Mouse (Mus musculus) adrenal gland, postnatal 14 days (tissue): Measurements from ENCODE around the gene Mslnl. TPM values are rescaled to one million over a fixed set of nuclear protein-coding genes. Genes with fewer than 3 reads are reported as not detected.
A peak's percentile ranks its signal among the peaks of the same experiment; 100 is the strongest.
"Not testable (repeated sequence)": the region's sequence is repeated elsewhere in the genome, so short reads cannot be mapped to it uniquely, and the experiment has no call there.

Source experiments
- DNase-seq: peaks from one replicate; pipeline ENCODE4 v3.0.0; 2021; ENCODE audit warnings: mixed read lengths
- long read RNA-seq, 2 experiments: library from polyadenylated mRNA; stranded (forward); transcript quantifications; one replicate each; pipeline ENCODE4 v2.0.0; 2021
- total RNA-seq: library from RNA; stranded (reverse); gene quantifications from 2 replicates; pipeline ENCODE4 v1.2.3, GENCODE M21; 2021

Mslnl gene
- not detected in 2 replicates for total RNA-seq
- long read RNA-seq, experiment 1, result 0 reads
- long read RNA-seq, experiment 2, result 0 reads

DNA sequence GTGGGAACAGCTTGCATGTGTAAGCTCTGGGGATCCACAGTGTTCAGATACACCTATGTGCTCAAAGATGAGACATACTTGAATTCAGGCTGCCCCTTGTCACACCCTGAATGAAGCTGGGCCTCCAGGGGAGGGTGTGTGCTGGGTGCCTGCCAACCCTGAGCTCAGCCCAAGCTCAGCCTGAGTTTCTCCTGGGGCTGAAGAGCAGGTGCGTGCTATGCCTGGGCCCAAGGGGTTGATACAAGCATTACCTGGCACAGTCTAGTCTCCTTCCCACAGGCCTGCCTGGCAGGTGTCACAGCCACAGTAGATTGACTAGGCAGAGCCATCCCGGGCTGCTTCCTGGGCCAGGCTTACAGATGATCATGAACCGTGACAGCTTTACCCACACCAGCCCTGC lies at the start of gene Mslnl:
Gene Mslnl, plus strand, starts transcription at position 298 of the 400 bp plus-strand sequence.
- no peak for DNase-seq

DNA sequence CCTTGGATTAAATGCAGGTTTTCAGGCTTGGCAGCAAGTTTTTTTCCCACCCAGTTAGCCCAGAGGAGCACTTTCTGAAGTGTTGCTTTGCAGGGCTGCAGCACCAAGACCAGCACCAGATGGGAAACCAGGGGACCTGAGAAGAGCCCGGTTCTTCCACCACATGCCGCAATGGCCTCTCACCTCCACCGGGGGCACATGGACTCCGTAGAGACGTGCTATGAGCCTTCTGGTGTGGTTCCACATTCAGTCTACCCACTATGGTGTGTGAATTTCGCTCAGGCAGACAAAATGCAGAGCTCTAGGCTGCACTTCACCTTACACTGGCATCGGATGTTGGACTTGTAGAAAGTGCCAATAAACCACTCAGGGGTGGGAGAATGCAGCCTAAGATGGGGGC lies 49.5 kb upstream of the Mslnl start:
- DNase-seq, result no peak

DNA sequence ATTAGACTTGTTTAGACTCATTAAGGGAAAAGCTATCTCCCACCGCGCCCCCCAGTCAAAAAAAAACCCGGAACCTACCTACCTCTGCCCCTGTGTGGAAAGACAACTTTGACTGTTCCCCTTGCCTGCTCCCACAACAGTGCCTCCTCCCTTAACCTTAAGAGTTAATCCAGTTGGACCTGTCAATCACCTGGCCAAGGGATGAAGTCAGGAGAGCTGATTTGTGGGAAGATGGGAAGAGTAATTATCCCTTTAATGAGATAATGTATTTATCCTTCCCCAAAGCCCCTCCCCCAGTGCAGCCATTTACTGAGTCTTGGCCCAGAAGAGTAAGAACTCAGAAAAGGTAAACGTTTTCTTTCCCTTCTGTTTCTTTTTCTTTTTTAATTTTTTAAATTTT lies 46.9 kb upstream of the Mslnl start:
- DNase-seq, result no peak

DNA sequence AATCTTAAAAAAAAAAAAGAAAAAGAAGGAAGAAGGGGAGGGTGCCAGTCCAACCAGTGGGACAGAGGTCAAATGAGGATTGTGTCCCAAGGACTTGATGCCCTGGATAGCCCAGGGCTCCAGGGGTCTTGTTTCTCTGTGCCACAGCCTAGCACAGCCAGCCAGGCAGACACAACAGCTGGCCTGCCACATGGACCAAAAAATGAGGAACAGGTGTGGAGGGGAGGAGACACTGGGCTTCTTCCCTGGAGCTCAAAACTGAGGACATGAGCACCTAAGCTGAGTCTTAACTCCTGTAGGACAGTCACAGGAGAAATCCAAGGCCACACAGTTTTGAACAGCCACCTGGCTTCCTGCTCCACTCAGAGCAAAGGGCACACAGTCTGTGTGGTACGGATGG lies 39.6 kb upstream of the Mslnl start:
- DNase-seq, result no peak

DNA sequence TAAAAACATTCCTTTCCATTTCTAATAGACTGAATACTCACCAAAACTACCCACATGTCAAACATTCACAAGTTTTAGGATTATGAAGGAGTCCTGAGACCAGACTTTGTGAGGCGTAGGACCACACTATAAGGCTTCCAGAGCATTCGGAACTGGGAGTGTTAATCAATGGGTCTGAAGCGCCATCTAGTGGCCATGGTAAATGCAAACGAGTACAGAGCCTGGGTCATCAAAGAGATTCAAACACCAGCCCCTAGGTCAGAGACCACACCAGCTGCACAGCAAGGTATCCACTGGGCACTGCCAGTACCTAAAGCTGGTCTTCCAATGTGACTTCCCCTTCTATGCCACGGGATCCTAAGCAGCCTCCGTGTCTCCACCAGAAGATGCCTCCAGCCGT lies 37.4 kb upstream of the Mslnl start:
- peak; percentile 81 for DNase-seq

DNA sequence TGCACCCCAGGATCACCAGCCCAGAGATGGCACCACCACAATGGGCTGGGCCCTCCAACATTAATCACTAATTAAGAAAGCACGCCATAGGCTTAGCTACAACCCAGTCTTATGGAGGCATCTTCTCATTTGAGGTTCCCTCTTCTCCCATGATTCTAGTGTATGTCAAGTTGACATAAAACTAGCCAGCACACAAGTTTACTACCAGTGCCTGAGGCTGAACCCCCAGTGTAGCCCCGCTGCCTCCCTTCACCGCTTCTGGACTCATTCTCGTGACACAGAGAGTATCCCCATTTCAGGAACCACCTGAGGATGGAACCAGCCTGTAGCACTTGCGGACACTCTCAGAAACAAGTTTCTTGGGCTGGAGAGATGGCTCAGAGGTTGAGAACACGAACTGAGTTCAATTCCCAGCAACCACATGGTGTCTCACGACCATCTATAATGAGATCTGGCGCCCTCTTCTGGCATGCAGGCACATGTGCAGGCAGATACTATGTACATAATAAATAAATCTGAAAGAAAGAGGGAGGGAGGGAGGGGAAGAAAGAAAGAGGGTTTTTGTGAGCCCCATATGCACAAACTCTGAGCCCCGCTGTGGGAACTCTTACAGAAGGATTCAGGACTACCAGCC lies 34.9 kb upstream of the Mslnl start:
- no peak for DNase-seq

DNA sequence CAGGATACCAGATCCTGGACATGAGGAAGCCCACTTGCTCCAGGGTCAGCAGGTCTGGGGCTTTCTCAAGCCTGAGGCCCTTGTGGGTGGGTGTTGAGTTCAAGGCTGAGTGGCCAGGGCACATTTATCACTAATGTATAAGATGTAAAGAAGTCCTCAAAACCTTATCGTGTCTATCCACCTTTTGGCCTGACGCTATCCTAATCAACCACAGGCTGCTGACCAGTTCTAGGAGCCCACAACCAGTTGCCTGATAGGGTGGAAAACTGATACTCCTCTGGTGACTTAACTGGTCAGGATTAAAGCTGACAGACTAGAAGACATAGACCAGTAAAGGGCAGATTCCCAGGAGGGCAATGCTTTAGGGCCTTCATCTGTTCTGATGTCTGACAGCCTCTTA lies 25.8 kb upstream of the Mslnl start:
- DNase-seq, result no peak

DNA sequence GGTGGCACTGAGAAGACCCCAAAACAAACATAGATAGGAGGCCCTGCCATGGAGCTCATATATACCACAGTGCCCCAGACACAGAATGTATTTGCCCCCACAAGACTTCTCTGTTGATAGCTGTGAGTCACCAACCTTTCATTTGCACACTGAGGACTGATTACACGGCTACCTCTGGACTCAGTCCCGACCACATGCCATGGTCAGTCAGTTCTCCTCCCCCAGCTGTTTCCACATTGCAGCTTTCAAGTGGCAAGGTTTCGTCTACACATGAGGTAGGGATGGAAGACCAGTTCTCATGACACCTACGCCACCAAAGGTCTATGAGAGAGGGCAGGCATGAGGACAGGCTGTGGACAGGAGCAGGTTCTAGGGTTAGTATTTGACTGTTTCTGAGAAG lies 24.7 kb upstream of the Mslnl start:
- DNase-seq, result no peak

DNA sequence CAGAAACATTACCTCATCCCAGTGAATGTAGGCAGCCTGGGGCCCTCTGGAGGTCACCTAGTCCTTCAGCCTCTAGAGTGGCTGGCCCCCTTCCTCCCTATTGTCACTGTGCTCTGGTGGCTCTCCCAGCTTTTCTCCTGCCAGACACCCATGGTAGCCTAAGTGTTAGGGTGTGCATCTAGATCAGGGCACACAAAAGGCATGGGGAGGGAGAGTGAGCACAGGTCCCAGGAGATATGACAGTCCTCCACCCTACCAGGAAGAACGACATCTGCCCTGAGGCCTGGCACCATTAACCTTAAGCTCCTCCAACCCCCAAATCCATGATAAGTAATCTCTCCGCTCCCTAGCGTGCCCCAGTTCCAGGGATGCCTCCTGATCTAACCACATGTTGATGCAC lies 20.2 kb upstream of the Mslnl start:
- DNase-seq, result no peak

DNA sequence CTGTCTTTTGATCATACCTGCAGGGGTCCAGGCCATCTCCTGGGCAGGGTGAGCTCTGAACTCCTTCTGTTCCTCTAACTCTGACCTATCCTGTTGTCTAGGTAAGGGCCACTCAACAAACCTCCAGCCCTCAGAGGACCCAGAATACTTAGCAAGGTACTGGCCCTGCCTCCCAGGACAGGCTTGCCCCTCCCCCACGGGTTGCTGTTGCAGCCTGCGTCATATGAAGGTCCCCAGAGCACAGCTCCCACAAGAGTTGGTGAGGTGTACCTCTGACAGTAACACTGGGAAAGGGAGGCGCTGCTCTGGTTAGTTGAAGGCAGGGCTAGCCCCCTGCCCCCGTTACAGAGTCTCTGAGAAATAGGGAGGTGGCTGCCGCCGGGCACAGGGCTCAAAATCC lies 19.7 kb upstream of the Mslnl start:
- DNase-seq, result peak; percentile 37

DNA sequence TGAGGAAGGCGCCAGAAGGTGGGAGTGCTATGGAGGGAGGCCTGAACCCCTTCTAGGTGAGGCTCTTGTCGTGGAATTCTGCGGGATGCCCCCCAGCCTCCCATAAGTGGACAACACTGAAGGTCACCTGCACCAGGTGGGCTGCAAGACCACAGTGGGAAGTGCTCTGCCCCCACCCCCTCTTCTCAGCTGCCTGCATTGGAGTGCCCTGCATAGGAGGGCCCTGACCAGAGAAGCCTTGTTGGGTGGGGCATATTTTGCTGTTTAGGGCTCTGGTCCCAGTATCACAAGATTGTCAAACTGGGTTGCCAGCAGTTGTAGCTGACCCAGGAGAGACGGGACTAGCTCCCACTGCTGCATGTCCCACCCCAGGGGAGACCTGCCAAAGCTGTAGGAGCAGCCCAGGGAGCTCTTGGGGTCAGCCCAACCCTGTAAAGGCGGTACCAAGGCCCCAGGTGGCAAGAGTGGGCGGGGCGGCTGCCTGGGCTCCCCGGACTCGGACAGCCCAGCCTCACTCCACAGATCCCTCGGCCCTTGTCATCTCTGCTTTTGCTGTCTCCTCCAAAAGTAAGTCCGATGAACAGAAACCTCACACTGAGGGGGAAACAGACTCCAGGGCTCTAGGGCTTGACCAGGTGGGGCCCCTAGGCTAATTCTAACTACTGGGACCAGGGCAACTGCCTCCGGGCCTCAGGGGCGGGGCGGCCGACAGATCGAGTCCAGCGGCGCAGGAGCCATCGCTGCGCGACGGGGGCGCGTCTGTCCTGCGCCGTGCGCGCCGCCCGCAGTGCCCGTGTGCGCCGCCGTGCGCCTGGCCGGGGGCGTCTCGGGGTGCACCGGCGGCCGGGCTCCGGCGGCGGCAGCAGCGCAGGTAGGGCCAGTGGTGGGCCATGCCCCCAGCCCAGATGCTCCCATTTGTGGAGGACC lies 18.9 kb upstream of the Mslnl start, which contains the start of gene Gng13:
Gene Gng13, plus strand, starts transcription at position 461 of the 927 bp plus-strand sequence.
- peak; percentile 54 for DNase-seq

DNA sequence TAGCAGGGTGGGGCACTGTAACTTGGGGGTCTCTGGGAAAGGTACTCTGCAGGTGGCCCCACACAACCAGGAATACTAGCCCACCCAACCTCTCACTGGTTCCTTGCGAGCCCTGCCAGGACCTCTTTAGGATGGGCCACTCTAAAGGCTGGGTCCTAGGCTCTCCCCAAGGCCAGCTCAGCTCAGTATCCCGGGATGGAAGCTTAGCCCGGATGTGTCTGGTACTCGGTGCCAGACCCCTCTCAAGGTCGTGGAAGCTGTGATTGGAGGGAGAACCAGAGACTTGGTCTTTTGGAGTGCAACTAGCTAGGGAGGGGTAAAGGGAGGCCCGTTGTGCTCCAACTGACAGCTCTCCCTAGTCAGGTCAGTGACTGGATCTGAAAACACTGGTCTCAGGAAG lies 18.2 kb upstream of the Mslnl start:
- no peak for DNase-seq

DNA sequence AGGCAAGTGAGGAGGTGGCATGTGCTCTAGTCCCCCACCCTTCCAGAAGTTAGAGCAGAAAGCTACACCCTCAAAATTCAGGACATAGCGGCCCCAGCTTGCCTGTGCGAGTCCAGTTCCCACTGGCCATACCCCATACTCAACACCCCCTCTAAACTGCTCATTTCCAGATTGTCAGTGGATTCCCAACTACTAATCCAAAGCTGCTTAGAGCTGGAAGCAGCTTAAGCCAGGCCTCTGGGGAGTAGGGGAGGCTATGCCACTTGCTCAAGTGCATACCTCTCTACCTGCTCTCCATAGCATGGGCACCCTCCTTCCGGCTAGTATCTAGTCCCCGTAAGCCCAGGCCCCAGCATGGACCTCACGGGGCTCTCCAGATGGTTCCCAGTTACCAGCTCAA lies 14.4 kb upstream of the Mslnl start:
- no peak for DNase-seq

DNA sequence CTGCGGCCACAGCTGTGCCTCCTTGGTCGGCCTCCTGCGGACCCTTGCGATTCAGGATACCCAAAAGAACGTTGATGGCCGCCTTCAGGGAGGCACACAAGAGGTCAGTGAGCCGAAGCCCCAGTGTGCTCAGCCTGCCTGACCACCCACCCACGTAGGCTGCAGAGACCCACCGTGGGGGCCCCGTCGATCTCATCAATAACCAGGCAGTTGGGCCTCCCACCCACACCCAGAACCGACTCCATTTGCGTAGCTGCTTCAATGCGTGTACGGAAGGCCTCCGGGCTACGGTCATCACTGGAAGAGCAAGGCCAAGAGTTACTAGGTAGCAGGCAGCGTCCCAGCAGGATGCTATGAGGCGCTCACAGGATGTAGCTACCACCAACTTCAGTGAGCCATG lies 12.4 kb upstream of the Mslnl start:
- DNase-seq, result no peak

DNA sequence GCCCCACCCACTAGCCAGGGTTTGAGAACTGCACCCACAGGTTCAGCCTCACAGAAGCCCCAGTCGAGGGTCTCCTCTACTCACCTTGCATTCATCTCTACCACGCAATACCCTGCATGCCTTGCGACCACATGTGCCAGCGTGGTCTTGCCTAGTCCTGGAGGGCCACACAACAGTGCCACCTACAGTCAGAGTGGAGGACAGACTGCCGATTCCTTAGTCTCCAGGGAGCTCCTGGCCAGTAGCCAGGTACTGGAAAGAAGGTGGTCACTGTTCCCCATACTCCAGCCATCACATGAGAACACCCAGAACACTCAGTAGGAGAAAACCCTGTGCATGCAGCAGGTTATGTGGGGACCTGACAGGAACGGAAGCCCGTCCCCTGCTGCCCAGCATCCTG lies 11.9 kb upstream of the Mslnl start:
- DNase-seq, result no peak

DNA sequence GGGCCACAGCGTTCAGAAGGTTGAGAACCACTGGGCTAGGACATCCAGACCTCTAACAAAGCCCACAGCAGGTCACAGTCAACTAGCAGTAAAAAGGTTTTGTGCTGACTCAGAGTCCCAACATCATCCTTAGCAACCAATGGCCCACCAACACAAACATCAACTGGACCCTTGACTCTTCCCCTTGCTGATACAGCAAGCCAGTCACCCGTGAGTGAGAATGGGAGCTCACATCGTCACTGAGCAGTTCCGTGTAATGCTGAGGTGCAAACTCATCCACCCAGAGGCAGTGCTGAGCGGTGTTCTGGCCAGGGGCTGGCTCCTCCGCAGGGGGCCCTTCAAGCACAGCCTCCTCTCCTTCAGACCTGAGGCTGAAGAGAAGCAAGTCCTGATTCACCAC lies 10.6 kb upstream of the Mslnl start:
- DNase-seq, result no peak

DNA sequence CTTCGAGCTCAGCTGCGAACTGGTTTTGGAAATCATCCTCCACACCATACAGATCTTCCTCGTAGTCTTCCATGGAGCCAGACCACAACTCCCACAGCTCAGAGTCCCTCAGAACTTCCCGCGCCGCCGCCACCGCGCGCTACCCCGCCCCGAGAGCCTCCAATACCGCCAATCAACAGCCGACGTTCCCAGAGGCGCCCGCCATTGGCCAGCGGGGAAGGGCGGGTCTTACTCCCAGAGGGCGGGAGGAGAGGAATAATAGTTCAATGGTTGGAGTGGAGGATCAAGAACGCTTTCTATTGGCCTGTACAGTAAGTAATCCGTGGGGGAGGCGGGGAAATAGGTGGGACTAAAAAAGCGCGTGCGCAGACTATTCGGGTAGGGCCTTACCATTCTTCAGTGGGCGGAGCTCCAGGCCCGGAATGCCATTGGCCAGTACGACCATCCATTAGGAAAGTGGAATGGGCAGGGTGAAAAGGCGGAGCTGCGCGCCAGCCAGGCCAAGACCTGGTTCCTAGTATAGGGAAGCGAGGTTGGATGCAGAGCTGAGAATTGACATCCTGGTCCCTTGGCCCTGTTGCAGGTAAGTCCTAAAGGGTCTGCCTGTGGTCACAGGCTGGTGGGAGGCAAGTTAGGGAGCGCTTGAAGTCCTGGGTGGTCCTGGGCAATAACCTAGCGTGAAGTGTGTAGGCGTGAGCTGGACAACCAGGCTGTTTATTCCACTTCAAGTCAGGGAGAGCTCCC lies 8.4 kb upstream of the Mslnl start, which contains the start of the genes Chtf18 and Rpusd1:
Gene Chtf18, minus strand, starts transcription at position 155 of the 744 bp plus-strand sequence.
Gene Rpusd1, plus strand, starts transcription at position 406 of the 744 bp plus-strand sequence.
- peak; percentile 100 for DNase-seq

DNA sequence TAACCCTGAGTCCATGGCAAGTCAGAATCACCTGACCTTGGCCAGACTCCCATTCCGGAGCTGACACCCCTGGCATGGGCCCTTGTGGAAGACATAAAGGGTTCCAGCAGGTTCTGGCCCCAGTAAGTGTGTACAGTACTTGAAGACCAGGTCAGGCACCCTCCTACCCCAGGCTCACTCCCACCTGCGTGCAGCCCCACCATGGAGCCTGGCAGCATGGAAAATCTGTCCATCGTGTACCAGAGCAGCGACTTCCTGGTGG lies 7.9 kb upstream of the Mslnl start:
- peak; percentile 54 for DNase-seq

DNA sequence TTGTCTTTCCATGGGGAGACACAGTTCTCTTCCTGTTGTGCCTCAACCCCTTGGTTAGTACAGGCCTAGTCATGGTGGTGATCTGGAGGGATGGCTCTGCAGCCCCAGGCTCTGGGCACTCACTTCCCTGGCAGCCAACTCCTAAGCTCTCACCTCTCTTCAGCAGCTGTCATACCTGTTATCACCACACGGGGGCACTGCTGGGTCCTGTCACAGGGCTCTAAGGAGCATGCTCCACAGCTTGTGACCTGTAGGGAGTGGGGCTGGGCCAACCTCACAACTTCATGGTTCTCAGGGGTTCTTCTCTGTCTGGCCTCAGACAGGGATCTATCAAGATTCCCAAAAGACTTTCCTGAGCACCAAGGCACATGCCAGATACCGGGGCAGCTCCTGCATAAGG lies 3.8 kb upstream of the Mslnl start:
- DNase-seq, result peak; percentile 92

DNA sequence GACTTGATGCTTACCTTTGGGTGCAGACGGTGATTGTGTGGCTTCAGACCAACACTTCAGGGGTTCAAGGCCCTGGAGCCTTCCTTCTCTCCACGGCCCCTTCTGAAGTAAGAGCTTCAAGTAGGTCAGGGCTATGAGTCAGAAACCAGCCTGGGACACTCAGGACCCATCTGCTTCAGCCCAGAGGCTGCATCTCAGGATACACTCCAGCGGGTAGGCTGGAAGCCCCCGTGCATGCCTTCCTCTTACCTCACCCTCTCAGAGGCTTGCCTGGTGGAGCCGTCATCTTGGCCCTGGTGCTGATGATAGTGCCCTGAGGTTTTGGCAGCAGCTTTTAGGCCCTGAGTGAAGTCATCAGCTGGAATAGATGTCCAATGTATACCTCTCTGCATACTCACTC lies 596 bp upstream of the Mslnl start:
- no peak for DNase-seq

DNA sequence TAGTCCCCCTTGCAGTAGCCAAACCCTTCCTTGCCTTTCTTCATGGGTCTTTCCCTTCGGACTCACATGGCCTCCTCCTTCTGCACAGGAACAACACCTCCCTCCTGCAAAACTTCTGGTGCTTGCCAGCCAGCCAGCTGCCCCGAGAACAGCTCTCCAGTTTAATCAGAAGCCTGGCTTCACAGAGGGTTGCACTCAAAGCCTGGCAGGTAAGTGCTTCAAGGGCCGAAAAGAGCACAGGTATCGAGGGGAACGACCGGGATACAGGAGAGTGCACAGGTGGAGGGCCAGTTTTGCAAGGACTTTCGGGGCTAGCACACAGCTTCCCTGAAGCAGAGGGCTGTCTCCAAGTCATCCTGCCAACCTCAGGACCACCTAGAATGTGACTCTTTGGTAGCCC lies 3.0 kb downstream of the Mslnl start:
- DNase-seq, result no peak

DNA sequence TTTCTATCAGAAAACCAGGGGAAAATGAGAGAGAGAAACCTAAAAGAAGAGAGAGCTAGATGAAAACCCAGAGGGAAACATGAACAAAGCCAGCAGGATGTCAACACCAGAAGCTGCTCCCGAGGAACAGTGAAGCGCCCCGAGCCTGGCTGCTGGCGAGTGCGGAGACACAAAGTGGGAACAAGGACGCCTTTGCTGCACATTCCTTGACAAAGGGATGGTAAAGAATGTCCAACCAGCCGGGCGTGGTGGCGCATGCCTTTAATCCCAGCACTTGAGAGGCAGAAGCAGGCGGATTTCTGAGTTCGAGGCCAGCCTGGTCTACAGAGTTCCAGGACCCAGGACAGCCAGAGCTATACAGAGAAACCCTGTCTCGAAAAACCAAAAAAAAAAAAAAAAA lies 5.6 kb downstream of the Mslnl start:
- not testable (repeated sequence) for DNase-seq

DNA sequence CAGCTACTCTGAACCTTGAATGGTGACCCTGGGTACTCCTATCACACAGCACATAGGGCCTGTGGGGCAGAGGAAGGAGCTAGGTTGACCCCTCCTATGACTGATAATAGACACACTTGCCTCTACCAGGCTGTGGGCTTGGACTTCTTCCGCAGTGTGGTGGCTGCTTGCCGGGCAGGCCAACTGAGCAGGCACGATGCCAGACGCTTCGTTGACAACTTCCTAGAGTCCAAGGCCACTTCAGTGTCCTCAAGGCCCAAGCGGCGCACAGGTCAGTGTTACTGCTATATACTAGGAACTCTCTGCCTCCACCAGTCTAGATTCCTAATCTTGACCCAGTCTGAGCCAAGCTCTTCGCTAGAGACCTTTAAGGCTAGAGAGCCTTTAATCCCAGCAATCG lies 8.0 kb downstream of the Mslnl start:
- DNase-seq, result peak; percentile 73
